Mouse (Mus musculus) bone marrow macrophage, adult 2 months (primary cell): ENCODE measurements around the gene Gm20388.

Source experiments
- CTCF ChIP-seq: IDR thresholded peaks from 2 replicates; pipeline ENCODE4 v1.5.1; 2012; ENCODE audit warnings: low read depth, mild to moderate bottlenecking, low read length, moderate library complexity
- POLR2A ChIP-seq: IDR thresholded peaks from 2 replicates; pipeline ENCODE4 v1.6.1; 2012; ENCODE audit warnings: mild to moderate bottlenecking, low read depth, low read length, borderline replicate concordance

DNA sequence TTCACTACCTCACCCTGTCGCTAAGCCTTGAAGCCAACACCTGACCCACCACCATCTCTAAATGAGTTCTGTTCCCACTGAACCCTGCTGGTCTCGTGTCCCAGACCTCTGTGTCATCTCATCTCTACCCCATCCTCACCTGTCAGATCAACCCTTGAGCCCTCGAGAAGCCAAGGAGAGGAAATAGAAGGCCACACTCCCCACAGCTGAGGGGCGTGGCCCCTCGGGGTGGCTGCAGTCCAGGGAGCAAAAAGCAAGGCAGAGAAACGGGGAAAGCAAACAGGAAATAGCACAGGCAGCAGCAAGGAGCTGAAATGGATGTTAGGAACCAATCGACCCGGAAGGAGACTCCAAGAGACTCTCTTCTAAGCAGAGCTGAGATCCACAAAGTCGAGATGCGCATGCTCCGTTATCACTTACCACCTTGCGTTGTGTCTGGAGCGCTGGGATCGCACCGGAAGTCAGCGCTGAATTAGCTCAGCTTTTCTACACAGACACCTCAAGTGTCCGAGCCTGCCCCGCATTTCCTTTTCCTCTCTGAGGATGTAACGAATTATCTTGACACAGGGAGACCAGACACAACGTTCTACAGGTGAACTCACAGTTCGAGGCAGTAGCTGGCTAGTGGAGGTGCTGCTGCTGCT lies 3876.7 kb downstream of the Gm20388 start:
- TF ChIP-seq POLR2A, result no peak
- no peak for TF ChIP-seq CTCF
